Mouse (Mus musculus) megakaryocyte, embryonic 14.5 days (primary cell): Measurements from ENCODE around the gene Nfic.

Experiments
- FLI1 ChIP-seq: IDR thresholded peaks from 2 replicates; pipeline ENCODE4 v1.6.1; 2012; ENCODE audit warnings: low read length, inconsistent platforms, mixed read lengths
- GATA1 ChIP-seq: IDR thresholded peaks from 3 replicates; pipeline ENCODE4 v1.6.1; 2012; ENCODE audit warnings: mixed read lengths, low read length, inconsistent platforms, borderline replicate concordance

GRCm38 (mm10) chr10:81493601-81494220, 38.3 kb upstream of the Nfic start:
- TF ChIP-seq GATA1 (no peak), FLI1 (no peak)
